Mouse (Mus musculus): ENCODE results near the gene Cdkl1. TPM values are rescaled to one million over a fixed set of nuclear protein-coding genes. Genes with fewer than 3 reads are reported as not detected.

Gene Cdkl1
- polyA plus RNA-seq, 1 experiment from 2014 or later: 2.0 TPM

DNA sequence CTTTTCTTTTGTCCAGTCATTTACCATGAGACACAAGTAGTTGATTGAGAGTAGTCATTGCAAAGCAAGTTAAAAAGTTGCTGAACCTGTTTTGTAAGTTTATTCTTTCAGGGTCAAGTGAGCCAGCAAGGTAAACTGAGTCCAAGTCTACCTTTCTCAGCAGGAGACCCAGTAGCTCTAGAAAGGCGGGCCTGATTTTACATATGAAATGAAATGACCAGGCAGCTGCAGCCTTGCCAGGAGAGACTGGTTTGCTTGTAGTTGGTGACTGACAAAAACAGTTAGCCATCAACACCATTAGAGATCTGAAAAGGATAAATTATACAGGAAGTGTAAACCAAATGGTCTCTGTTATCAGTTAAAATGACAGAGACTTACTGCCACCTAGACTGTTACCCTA, 60.8 kb downstream of the Cdkl1 start:
- Histone ChIP-seq H3K4me1 (replicated peaks) (peaks cover 4% of the 10 kb centered on the region; the same call in 1 of the 2 replicates), H3K9ac (replicated peaks) (no peak overlapping the region), H3K4me3 (replicated peaks) (no peak overlapping the region), H3K27me3 (no peaks in the 10 kb centered on the region), H3K9me3 (no peaks in the 10 kb centered on the region), H3K4me2 (replicated peaks) (no peak overlapping the region), H3K27ac (no peak overlapping the region), H3K36me3 (no peaks in the 10 kb centered on the region)
- WGBS: 84% methylated on average over 1 of the region's 1 CpGs
- no peak for ATAC-seq

GRCm38 (mm10) chr12:69729246-69729645, 61.8 kb downstream of the Cdkl1 start:
- ATAC-seq: no peak
- Histone ChIP-seq H3K9me3 (no peaks in the 10 kb centered on the region), H3K27me3 (no peaks in the 10 kb centered on the region), H3K4me3 (replicated peaks) (no peak overlapping the region), H3K36me3 (no peaks in the 10 kb centered on the region), H3K4me1 (replicated peaks) (peaks cover 7% of the 10 kb centered on the region), H3K9ac (replicated peaks) (no peak overlapping the region), H3K4me2 (replicated peaks) (no peak overlapping the region), H3K27ac (no peak overlapping the region)
- 93% methylated on average over 1 of the region's 1 CpGs for WGBS

DNA sequence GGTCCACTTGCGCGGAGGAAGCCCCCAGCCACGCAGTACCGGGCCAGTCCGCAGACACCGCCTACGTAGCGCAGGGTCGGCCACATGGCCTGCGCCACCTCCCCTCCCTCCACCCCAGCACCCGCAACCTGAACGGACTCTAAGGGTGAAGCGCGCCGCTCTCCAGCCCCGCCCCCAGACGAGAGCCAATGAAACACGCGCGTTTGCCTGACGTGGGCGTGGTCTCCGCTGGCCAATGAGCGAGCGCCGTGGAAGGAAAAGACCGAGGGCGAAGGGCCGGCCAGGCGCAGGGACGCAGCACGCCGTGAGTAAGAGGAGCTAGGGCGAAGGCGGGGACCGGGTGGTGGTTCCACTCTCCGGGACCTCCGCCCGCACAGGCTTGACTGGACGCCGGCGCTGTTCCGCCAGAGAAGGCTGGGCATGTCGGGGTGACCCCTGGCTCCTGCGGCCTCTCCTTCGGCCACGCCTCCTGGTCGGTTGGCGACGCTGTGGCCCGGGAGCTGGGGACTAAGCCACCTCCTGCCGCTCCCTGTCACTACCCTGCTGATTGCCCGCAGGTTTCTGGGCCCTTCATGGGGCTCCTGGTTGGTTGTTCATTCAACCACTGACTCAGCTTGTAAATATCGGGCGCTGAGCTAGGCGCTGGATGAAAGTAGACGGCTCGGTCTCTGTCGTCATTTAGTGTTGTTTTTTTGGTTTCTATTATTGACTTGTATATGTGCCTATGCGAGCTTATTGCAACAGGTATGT, 66.2 kb downstream of the Cdkl1 start, which contains the start of the genes L2hgdh and Atp5s:
Gene L2hgdh, minus strand, starts transcription at position 163 of the 750 bp plus-strand sequence.
Gene Atp5s, plus strand, starts transcription at position 240 of the 750 bp plus-strand sequence.
- WGBS: under 1% methylated on average over 60 of the region's 60 CpGs
- no peaks in the 10 kb centered on the region for H3K27me3 ChIP-seq
- peak within 1 kb of the TSS; percentile 93 for H3K4me2 ChIP-seq (replicated peaks)
- H3K4me1 ChIP-seq (replicated peaks): peaks cover 17% of the 10 kb centered on the region
- ATAC-seq: peak; percentile 98
- H3K27ac ChIP-seq: peak within 1 kb of the TSS; percentile 81
- H3K9me3 ChIP-seq: peaks cover 4% of the 10 kb centered on the region; the same call in 1 of the 2 replicates
- peak within 1 kb of the TSS; percentile 78 for H3K9ac ChIP-seq (replicated peaks)
- peak within 1 kb of the TSS; percentile 73 for H3K4me3 ChIP-seq (replicated peaks)
- peaks cover 6% of the 10 kb centered on the region for H3K36me3 ChIP-seq

- Histone ChIP-seq H3K27me3 (no peaks in the 10 kb centered on the region), H3K4me1 (replicated peaks) (peaks cover 17% of the 10 kb centered on the region), H3K4me3 (replicated peaks) (peak overlapping the region; percentile 73), H3K27ac (no peak overlapping the region; the same call in 1 of the 2 replicates), H3K9ac (replicated peaks) (peak overlapping the region; percentile 78), H3K36me3 (peaks cover 14% of the 10 kb centered on the region), H3K9me3 (peaks cover 11% of the 10 kb centered on the region; the same call in 1 of the 2 replicates), H3K4me2 (replicated peaks) (peak overlapping the region; percentile 93)
- WGBS: 3% methylated on average over 24 of the region's 24 CpGs
- peak; percentile 5 for ATAC-seq
These were observed 66.9 kb downstream of the Cdkl1 start for GRCm38 (mm10) chr12:69724018-69724710.

DNA sequence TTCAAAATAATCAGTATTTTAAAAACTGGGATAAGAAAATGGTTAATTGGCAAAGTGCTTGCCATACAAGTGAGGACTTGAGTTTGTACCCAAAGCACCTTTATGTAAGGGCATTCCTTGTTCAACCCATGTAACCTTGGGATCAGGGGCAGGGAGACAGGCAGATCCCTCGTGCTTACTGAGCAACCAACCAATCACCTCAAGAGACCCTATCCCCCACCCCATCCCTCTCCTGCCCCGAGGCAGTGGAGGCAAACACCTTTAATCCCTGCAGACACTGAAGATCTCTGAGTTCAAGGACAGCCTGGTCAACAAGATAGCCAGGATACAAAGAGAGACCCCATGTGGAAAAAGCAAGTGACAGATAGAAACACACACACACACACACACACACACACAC, 67.7 kb downstream of the Cdkl1 start:
- ATAC-seq: no peak
- Histone ChIP-seq H3K27me3 (no peaks in the 10 kb centered on the region), H3K4me1 (replicated peaks) (peaks cover 17% of the 10 kb centered on the region), H3K4me3 (replicated peaks) (peak overlapping the region; percentile 73; the same call in 1 of the 2 replicates), H3K9me3 (peaks cover 14% of the 10 kb centered on the region; the same call in 1 of the 2 replicates), H3K27ac (no peak overlapping the region), H3K36me3 (peaks cover 18% of the 10 kb centered on the region), H3K4me2 (replicated peaks) (peak overlapping the region; percentile 93), H3K9ac (replicated peaks) (no peak overlapping the region)
- 45% methylated on average over 2 of the region's 2 CpGs for WGBS

DNA sequence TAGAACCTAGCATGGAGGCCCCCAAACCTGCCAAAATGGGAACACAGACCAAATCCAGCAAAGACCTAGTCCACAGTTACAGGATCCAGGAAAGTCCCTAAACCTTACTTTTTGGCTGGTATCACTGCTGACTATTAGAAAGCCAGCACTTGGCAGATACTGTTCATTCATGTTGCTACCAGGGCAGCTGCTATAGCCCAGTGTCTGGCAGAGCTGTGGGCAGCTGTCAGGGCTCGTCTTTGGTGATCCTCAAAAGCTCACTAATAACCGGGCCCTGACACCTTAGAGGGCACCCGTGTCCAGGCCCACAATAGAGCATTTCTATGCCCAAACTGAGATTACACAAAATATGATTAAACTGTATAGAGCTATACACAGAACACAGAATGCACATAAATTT, 68.2 kb downstream of the Cdkl1 start:
- Histone ChIP-seq H3K27ac (no peak overlapping the region), H3K4me3 (replicated peaks) (no peak overlapping the region), H3K4me1 (replicated peaks) (peaks cover 17% of the 10 kb centered on the region), H3K9ac (replicated peaks) (no peak overlapping the region), H3K27me3 (no peaks in the 10 kb centered on the region), H3K4me2 (replicated peaks) (no peak overlapping the region), H3K36me3 (peaks cover 23% of the 10 kb centered on the region), H3K9me3 (peaks cover 14% of the 10 kb centered on the region; the same call in 1 of the 2 replicates)
- ATAC-seq: no peak
- WGBS: 94% methylated on average over 3 of the region's 3 CpGs

- 0 out of 2 replicates have a peak, but pooled peaks cover 2% of the 10 kb centered on the region for H3K9me3 ChIP-seq
- no peak for ATAC-seq
- H3K4me3 ChIP-seq (replicated peaks): no peak overlapping the region
- no peak overlapping the region for H3K9ac ChIP-seq (replicated peaks)
- no peak overlapping the region for H3K27ac ChIP-seq
- H3K4me2 ChIP-seq (replicated peaks): no peak overlapping the region
- H3K4me1 ChIP-seq (replicated peaks): no peaks in the 10 kb centered on the region
- H3K27me3 ChIP-seq: no peaks in the 10 kb centered on the region
- H3K36me3 ChIP-seq: peaks cover 15% of the 10 kb centered on the region
These were observed 77.4 kb downstream of the Cdkl1 start for GRCm38 (mm10) chr12:69713628-69714027.

DNA sequence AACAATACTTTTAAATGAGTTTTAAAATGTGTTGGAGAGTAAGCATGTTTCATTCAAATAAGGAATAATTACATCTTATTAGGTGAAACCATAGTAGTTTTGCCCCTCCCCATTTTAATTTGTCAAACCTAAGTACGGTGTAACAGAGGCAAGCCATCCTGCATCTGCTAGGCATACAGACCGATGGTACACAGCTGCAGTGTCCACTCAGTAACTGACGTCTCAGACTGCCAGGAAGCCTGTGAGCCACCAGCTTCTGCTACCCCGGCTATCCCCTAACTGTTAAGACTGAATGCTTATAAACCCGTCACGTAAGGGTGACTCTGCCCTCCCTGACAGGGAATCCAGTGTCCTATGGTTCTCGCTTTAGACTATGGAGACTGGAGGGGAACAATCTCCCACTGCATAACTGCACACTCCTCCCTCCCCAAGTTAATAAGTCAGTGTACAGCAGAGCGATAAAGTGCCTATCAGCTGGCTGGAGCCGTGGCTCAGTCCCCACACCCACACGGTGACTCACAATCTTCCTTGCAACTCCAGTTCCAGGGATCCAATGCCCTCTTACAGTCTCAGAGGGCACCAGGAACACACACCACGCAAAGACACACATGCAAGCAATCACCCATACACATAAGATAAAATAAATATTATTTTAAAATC, 86.1 kb downstream of the Cdkl1 start:
- ATAC-seq: no peak
- Histone ChIP-seq H3K36me3 (peaks cover 8% of the 10 kb centered on the region), H3K4me2 (replicated peaks) (no peak overlapping the region), H3K27me3 (no peaks in the 10 kb centered on the region), H3K9ac (replicated peaks) (no peak overlapping the region), H3K4me1 (replicated peaks) (no peaks in the 10 kb centered on the region), H3K9me3 (no peaks in the 10 kb centered on the region), H3K4me3 (replicated peaks) (no peak overlapping the region), H3K27ac (no peak overlapping the region)
- WGBS: 92% methylated on average over 11 of the region's 11 CpGs

DNA sequence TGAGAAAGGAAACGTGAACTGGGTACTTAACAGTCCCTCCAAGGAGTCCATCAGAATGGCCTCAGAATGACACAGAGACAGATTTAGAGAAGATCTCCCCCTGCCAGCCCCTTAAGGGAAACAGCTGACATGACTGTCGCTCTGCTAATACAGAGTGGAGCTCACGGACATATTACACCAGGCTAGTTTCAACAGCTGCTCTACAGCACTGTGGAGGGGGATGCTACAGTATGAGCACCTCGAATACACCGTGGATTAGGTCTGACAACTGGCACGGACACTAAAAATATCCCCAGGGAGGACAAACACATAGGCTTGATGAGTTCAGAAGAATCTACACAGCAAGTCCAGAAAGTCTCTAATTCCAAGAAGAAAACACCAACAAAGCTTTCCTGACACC, 92.7 kb downstream of the Cdkl1 start:
- H3K4me2 ChIP-seq (replicated peaks): no peak overlapping the region
- no peaks in the 10 kb centered on the region for H3K9me3 ChIP-seq
- no peaks in the 10 kb centered on the region for H3K4me1 ChIP-seq (replicated peaks)
- no peak overlapping the region for H3K9ac ChIP-seq (replicated peaks)
- H3K36me3 ChIP-seq: peaks cover 16% of the 10 kb centered on the region
- 90% methylated on average over 6 of the region's 6 CpGs for WGBS
- H3K27ac ChIP-seq: no peak overlapping the region
- no peak overlapping the region for H3K4me3 ChIP-seq (replicated peaks)
- ATAC-seq: no peak
- no peaks in the 10 kb centered on the region for H3K27me3 ChIP-seq
